In the genomic region with DNA sequence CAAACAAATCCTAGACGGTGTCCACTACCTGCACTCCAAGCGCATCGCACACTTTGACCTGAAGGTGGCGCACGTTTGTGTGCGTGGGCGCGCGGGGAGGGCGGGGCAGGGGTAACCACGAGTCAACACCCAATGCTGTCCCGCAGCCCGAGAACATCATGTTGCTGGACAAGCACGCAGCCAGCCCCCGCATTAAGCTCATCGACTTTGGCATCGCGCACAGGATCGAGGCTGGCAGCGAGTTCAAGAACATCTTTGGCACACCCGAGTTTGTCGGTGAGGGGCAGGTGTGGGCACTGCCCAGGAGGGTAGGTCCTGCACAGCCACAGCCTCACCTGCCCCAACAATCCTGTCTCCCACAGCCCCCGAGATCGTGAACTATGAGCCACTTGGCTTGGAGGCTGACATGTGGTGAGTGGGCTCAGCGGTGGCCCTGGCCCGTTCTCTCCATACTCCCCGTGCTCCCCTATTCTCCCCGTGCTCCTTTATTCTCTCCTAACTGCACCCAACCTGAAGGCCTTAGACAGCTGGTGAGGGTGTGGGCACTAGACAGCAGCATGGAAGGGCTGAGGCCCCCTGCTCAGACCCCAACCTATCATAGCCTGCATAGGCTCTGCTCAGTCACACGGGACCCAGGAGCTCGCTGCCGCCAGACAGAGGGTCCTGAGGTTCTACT, we compare ENCODE assay signal across 10 mouse cellular contexts. TPM values are rescaled to one million over a fixed set of nuclear protein-coding genes. Genes with fewer than 3 reads are reported as not detected.
DNase-seq lines count a peak whose midpoint lies in the region; ATAC-seq lines count a peak whose summit lies in the region.
"Had no signal": no experiment of that assay in that cellular context is flagged by ENCODE, and none has a peak within 500 bp of the region (broad histone marks: within the 10 kb centered on the region; RNA-seq: fewer than 3 reads in every experiment).

No protein-coding gene starts in this region.

- peaks cover 26% of the 10 kb centered on the region for H3K4me1 ChIP-seq in hindbrain, embryonic 12.5 days

- H3K27me3 ChIP-seq in hindbrain, embryonic 12.5 days: peaks cover 20% of the 10 kb centered on the region

- H3K9ac ChIP-seq in hindbrain, embryonic 12.5 days: no peak overlapping the region

- ATAC-seq in inflammation-experienced regulatory T-cells, adult 6 months: no peak
- ATAC-seq in hindbrain, embryonic 12.5 days (ENCODE audit: low FRiP score): no peak

- H3K27ac ChIP-seq in hindbrain, embryonic 12.5 days: no peak overlapping the region

- no peak overlapping the region for H3K4me2 ChIP-seq in hindbrain, embryonic 12.5 days (replicated peaks)

- no peaks in the 10 kb centered on the region for H3K9me3 ChIP-seq in hindbrain, embryonic 12.5 days (replicated peaks)

- peaks cover 38% of the 10 kb centered on the region for H3K36me3 ChIP-seq in hindbrain, embryonic 12.5 days

- peak; percentile 45 for DNase-seq in gastrocnemius, postnatal 10 days
- DNase-seq in gastrocnemius, postnatal 25 days: no peak
- DNase-seq in thymus, postnatal 0 days (ENCODE audit: low spot score): peak; percentile 40
- DNase-seq in thymus, postnatal 10 days (ENCODE audit: low spot score in 2 of 2): no peak
- DNase-seq in liver: peak; percentile 58
- peak; percentile 63 for DNase-seq in thymus, postnatal 4 days

- H3K4me3 ChIP-seq in hindbrain, embryonic 12.5 days: no peak overlapping the region

- WGBS in hindbrain, embryonic 12.5 days: 71% methylated on average over 31 of the region's 31 CpGs

RNA-seq across cellular contexts. Expression of a gene that starts 6.7 kb away (rescaled TPM):
- not detected for total RNA-seq in gastrocnemius, postnatal 10 days (2021)
- total RNA-seq in gastrocnemius, postnatal 25 days (2021): not detected
- not detected in 2 replicates for polyA plus RNA-seq in thymus, postnatal 0 days (2015; fragmentation: Nextera tagmentation; extraction: Ambion mirVana)
- not detected for polyA plus RNA-seq in inflammation-experienced regulatory T-cells, adult 6 months (2017; shearing (Covaris generic))
- polyA plus RNA-seq in hindbrain, embryonic 12.5 days (2016; fragmentation: Nextera tagmentation; extraction: Ambion mirVana): not detected in 2 replicates
- total RNA-seq: adrenal gland, adult 18-20 months; heart, postnatal 10 days had no signal

RNA-seq across cellular contexts. Expression of a gene that starts 7.6 kb away (rescaled TPM):
- total RNA-seq in gastrocnemius, postnatal 10 days (2021): 10 to 100 TPM; 29.8 to 30.4 TPM
- 10 to 100 TPM; 22.3 to 22.4 TPM for total RNA-seq in gastrocnemius, postnatal 25 days (2021)
- polyA plus RNA-seq in thymus, postnatal 0 days (2015; fragmentation: Nextera tagmentation; extraction: Ambion mirVana): 47.8 and 54.1 TPM in 2 replicates
- 1 to 10 TPM; 3.1 to 5.4 (median 3.6) TPM for polyA plus RNA-seq in inflammation-experienced regulatory T-cells, adult 6 months (2017; shearing (Covaris generic))
- polyA plus RNA-seq in hindbrain, embryonic 12.5 days (2016; fragmentation: Nextera tagmentation; extraction: Ambion mirVana): 86.4 and 94.5 TPM in 2 replicates

RNA-seq across cellular contexts. Expression of a gene that starts 11.5 kb away (rescaled TPM):
- total RNA-seq in gastrocnemius, postnatal 10 days (2021): 1 to 10 TPM; 1.7 to 1.8 TPM
- total RNA-seq in gastrocnemius, postnatal 25 days (2021): 10 to 100 TPM; 41.1 to 57.7 TPM
- 0.08 TPM in 1 of 2 replicates, not detected in the other for polyA plus RNA-seq in thymus, postnatal 0 days (2015; fragmentation: Nextera tagmentation; extraction: Ambion mirVana)
- polyA plus RNA-seq in inflammation-experienced regulatory T-cells, adult 6 months (2017; shearing (Covaris generic)): under 1 TPM in 2 of 3 experiments, not detected in 1; 0.17 to 0.28 TPM
- not detected in 2 replicates for polyA plus RNA-seq in hindbrain, embryonic 12.5 days (2016; fragmentation: Nextera tagmentation; extraction: Ambion mirVana)
- total RNA-seq: adrenal gland, adult 18-20 months had no signal

RNA-seq across cellular contexts. Expression of a gene that starts 13.9 kb away (rescaled TPM):
- 1,000 to 10,000 TPM in 1 of 2 experiments, 100 to 1,000 TPM in 1; 974 to 1,018 TPM for total RNA-seq in gastrocnemius, postnatal 10 days (2021)
- 100 to 1,000 TPM; 838 to 862 TPM for total RNA-seq in gastrocnemius, postnatal 25 days (2021)
- 612 and 638 TPM in 2 replicates for polyA plus RNA-seq in thymus, postnatal 0 days (2015; fragmentation: Nextera tagmentation; extraction: Ambion mirVana)
- polyA plus RNA-seq in inflammation-experienced regulatory T-cells, adult 6 months (2017; shearing (Covaris generic)): 1,000 to 10,000 TPM in 1 of 3 experiments, 100 to 1,000 TPM in 2; 925 to 1,158 (median 972) TPM
- 539 TPM in 2 replicates for polyA plus RNA-seq in hindbrain, embryonic 12.5 days (2016; fragmentation: Nextera tagmentation; extraction: Ambion mirVana)

RNA-seq across cellular contexts. Expression of a gene that starts 22.7 kb away (rescaled TPM):
- 10 to 100 TPM; 10.7 to 13.8 TPM for total RNA-seq in gastrocnemius, postnatal 10 days (2021)
- 10 to 100 TPM; 11.7 to 14.2 TPM for total RNA-seq in gastrocnemius, postnatal 25 days (2021)
- 37.3 and 39.0 TPM in 2 replicates for polyA plus RNA-seq in thymus, postnatal 0 days (2015; fragmentation: Nextera tagmentation; extraction: Ambion mirVana)
- 10 to 100 TPM; 15.4 to 21.5 (median 17.1) TPM for polyA plus RNA-seq in inflammation-experienced regulatory T-cells, adult 6 months (2017; shearing (Covaris generic))
- polyA plus RNA-seq in hindbrain, embryonic 12.5 days (2016; fragmentation: Nextera tagmentation; extraction: Ambion mirVana): 56.7 and 59.2 TPM in 2 replicates

Comparison
In these comparisons a context has a peak if more than half of its experiments do, and no peak if none do; other contexts are left out.
1. DNase-seq: peak in gastrocnemius, postnatal 10 days (single experiment), thymus, postnatal 0 days (single experiment), liver (single experiment) and thymus, postnatal 4 days (single experiment); none in gastrocnemius, postnatal 25 days (single experiment) and thymus, postnatal 10 days (0 of 2).